Mouse (Mus musculus) c-Kit-positive CD71-positive TER-119-negative erythroid progenitor cells, embryonic 14.5 days (primary cell): ENCODE data around the gene 5730455P16Rik.
A peak's percentile ranks its signal among the peaks of the same experiment; 100 is the strongest.
"Not testable (repeated sequence)": the region's sequence is repeated elsewhere in the genome, so short reads cannot be mapped to it uniquely, and the experiment has no call there.

Experiments
- DNase-seq: peaks from one replicate; pipeline ENCODE4 v3.0.0-alpha.2; 2013; ENCODE audit warnings: low read depth

The 5730455P16Rik gene

DNA sequence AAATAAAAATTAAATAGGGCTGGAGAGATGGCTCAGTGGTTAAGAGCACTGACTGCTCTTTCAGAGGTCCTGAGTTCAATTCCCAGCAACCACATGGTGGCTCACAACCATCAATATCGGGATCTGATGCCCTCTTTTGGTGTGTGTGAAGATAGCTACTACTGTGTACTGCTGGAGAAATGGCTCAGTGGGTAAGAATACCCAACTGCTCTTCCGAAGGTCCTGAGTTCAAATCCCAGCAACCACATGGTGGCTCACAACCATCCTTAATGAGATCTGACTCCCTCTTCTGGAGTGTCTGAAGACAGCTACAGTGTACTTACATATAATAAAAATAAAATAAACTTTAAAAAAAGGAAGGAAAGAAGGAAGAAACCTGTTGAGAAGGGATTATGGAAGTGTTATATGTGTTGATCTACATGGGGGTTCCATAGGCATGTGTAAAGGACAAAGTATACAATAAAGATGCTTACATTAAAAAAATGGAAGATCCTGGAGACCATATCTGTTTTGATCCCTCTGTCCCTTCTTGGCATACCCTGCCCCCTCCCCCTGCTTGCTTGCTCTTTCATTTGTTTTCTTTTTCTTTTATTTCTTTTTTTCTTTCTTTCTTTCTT lies 726 bp upstream of the 5730455P16Rik start:
- DNase-seq = not testable (repeated sequence)

GRCm38 (mm10) chr11:80376651-80377050 lies 1.2 kb downstream of the 5730455P16Rik start:
- no peak for DNase-seq

DNA sequence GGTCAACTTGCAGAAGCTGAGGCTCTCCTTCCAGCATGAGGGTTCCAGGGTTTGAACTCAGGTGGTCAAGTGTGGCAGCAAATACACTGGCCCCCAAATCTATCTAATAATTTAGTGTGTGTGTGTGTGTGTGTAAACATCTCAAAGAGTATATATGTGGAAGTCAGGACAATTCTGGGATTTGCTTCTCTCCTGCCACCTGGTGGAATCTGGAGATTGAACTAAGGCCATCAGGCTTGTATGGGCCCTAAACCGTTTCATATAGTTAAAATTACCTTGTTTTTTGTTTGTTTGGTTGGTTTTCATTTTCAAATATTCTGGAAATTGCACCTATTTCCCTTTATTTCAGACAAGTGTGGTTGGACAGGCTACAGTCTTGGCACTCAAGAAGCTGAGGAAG lies 8.9 kb downstream of the 5730455P16Rik start:
- no peak for DNase-seq

DNA sequence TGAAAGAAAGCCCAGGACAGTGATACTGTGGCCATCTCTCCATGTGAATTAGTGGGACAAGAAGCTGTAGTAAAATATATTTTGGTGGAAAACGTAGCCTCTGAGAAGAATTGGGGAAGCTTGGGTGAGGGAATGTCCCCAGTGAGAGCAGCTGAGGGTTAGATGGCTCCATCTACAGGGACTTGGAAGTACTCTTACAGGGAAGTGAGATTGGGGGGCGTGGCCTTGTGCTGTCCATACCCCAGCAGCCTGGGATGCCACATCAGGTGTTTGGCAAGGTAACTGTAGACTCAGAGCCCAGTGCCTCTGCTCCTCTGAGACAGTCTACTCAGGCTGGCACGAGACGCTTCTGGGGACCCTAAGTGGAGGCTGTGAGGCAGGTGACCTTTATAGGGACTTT lies 23.0 kb downstream of the 5730455P16Rik start:
- DNase-seq = no peak

GRCm38 (mm10) chr11:80351832-80352430 lies 25.9 kb downstream of the 5730455P16Rik start:
- DNase-seq = peak; percentile 64

- no peak for DNase-seq
Measured at GRCm38 (mm10) chr11:80342482-80342881, 35.4 kb downstream of the 5730455P16Rik start.

DNA sequence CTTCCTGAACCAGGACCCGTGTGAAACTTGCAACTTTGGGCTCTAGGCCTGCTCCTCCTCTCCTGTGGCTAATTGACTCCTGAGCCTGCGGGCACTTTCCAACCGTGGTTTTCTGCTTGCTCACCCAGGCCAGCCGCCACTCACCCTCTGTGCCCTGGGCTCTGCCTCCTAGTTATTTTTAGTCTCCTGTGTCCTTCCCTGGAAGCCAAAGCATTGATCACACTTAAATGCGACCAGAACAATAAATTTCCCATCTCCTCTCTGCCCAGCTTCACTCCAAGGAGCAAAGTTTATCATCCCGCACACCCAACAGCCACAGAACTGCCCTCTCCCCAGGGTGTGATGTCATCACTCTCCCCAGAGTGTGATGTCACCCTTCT lies 41.5 kb downstream of the 5730455P16Rik start:
- no peak for DNase-seq

GRCm38 (mm10) chr11:80335609-80336350 lies 42.1 kb downstream of the 5730455P16Rik start:
- no peak for DNase-seq

DNA sequence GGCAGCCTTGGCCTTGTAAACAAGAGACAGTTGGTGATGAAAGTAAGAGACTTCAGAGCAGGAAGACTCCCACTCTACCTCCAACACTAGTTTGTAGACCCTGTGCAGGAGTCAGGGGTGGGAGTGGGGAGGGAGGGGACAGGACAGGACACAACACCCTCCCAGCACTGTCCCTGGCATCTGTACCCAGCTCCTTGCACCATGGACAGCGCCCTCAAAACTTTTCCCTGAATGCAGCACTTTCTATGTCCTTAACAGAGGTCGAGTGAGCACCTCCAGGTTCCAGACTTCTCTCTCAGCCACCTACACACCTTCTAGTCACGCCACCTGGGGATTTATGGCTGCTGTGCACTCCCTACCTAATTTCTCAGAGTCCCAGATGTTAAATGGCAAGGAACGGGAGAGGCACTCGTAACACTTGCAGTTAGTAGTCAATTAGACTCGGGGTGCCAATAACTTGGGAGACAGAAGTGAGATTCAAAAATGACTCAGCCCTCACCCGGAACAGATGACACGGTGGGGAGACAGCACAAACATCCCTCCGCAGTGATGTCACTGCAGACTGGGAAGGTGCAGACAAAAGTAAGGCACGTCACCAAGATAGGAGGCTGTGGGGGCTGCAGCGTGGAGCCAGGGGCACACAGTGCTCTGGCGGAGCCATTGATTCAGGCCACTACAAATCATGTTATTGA lies 45.0 kb downstream of the 5730455P16Rik start:
- no peak for DNase-seq

DNA sequence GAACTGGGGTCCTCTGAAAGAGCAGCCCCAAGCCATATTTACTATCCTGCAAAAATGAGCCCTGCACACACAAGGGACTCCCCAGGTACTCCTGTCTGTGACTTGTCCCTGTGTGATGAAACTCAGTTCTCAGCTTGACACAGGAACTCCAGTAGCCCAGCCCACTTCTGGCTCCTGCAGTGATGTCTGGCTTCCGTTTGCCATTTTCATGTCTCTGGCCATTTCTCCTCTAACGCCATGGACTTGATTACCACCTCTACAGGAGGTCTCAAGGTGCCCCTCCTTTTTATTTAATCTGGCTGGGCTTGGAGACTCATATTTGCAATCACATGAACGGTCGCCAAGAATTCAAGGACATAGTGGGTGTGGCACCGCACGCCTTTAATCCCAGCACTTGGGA lies 53.2 kb downstream of the 5730455P16Rik start:
- no peak for DNase-seq

DNA sequence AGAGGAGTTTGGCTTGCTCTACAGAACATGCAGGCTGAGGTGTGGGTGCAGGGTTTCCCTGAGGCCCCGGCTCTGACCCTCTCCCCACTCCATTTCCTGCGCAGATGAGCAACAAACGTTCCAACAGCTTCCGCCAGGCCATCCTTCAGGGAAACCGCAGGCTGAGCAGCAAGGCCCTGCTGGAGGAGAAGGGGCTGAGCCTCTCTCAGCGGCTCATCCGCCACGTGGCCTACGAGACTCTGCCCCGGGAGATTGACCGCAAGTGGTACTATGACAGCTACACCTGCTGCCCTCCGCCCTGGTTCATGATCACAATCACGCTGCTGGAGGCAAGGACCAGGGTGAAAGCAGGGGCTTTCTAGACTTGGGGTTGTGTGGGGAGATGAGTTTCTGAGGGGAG lies 54.6 kb downstream of the 5730455P16Rik start:
- no peak for DNase-seq

- no peak for DNase-seq
Measured at GRCm38 (mm10) chr11:80315743-80316639, 61.8 kb downstream of the 5730455P16Rik start.

DNA sequence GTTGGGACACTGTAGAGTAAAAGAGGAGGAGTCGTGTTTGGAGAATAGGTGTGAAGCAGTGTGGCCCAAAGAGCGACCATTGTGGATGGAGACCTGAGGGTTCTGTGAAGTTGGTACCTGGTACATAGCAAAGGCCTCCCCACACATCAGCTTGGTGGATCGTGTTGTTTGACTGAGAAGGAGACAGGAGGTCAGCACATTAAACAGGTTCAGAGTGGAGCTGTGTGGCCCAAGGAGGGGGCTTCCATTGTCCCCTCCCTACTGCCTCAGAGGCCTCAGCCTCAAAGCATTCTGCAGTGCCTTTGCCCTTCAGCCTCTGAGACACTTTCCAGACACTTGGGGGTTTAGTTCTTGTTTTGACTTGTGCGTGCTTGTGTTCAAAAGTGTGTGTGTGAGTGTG lies 63.9 kb downstream of the 5730455P16Rik start:
- no peak for DNase-seq

GRCm38 (mm10) chr11:80313462-80313861 lies 64.4 kb downstream of the 5730455P16Rik start:
- no peak for DNase-seq

DNA sequence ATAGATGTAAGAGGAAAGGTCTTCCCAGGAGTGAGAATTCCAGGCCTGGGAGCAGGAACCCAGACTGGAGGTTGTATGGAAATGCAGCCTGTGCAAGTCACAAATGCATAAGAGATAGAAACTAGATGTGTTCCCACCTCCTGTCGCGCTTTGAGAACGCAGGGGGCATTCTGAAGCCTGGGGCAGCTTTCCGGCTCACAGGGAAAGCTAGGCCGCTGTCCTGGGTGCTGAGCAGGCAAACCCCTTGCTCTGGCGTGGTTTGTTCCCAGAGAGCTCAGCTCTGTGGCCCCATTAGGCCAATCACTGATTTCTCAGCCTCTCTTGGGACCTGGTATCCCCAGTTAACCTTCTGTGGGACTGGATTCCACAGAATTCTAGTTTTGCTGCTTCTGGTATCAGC lies 65.3 kb downstream of the 5730455P16Rik start:
- DNase-seq = no peak

DNA sequence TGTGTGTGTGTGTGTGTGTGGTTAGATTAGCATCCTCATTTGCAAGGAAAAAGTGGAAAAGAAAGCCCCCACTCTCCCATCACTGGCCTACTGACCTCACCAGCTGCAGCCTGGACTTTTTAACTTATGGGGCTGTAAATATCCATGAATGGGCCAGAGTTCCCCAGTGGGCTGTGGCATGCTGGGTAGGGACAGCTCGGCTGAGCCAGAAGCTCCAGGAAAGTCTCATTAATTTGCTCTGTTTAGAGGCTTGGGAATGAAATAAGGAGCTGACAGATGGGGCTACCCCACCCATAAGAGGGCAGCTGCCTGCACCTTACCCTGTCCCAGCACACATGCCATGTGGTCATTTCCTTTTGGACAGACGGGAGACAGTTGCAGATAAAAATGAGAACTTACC lies 65.8 kb downstream of the 5730455P16Rik start:
- no peak for DNase-seq

- DNase-seq = no peak
Measured at GRCm38 (mm10) chr11:80311271-80311670, 66.6 kb downstream of the 5730455P16Rik start.
